Mouse (Mus musculus) kidney, postnatal 4 days (tissue): Measurements from ENCODE around the gene Lyl1.
A peak's percentile ranks its signal among the peaks of the same experiment; 100 is the strongest.

Experiments used
- DNase-seq, 2 experiments: peaks; one replicate each; pipeline ENCODE4 v3.0.0; 2021; ENCODE audit warnings: mixed read lengths in 2 of 2

Gene Lyl1

GRCm38 (mm10) chr8:84742171-84743053 is 41.2 kb downstream of the Lyl1 start:
- DNase-seq: peak; percentile 65 to 75

GRCm38 (mm10) chr8:84743054-84743415 is 41.8 kb downstream of the Lyl1 start:
- no peak for DNase-seq

GRCm38 (mm10) chr8:84743517-84744420 is 42.5 kb downstream of the Lyl1 start:
- DNase-seq: peak; percentile 90 to 93

DNA sequence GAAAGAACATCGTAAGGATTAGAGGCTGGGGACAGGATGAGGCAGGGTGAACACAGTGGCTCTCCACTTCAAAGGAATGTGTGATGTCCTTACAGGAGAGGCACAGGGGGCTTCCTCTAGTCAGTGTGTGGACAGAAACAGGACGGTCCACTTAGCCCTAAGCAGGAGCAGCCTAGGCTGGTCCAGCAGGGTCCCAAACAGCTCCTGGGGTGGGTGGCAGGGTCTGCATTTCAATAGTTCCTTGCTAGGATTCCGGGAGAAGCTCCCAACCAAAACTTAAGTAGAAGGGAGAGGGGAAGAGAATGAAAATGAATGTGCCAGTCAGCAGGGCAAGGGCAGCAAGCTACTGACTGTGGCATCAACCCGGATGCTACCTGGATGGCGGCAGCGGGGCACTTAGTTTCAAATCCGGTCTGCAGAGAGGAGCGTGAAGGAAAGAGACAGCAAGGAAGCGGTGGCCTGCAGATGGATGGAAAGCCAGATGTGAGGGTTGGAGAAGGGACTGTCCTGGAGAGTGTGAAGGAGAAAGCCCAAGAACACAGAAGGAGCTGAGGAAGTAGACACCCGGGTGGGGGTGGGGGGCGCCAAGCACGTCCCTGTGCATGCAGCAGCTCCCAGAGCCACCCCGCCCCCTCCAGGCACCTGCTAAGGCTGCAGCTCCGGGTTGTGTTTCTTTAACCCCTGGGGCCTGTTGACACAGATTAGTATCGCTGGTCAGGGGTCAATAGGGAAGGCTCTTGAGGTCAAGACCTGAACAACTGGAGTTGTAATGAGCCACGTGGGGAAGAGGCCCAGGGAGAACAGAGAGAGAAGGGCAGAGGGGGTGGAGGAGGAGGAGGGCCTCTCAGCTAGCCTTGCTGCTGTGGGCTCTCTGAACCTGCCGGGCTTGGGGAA is 44.0 kb downstream of the Lyl1 start:
- DNase-seq: peak; percentile 69 to 74

GRCm38 (mm10) chr8:84749519-84749918 is 48.3 kb downstream of the Lyl1 start:
- DNase-seq: no peak

DNA sequence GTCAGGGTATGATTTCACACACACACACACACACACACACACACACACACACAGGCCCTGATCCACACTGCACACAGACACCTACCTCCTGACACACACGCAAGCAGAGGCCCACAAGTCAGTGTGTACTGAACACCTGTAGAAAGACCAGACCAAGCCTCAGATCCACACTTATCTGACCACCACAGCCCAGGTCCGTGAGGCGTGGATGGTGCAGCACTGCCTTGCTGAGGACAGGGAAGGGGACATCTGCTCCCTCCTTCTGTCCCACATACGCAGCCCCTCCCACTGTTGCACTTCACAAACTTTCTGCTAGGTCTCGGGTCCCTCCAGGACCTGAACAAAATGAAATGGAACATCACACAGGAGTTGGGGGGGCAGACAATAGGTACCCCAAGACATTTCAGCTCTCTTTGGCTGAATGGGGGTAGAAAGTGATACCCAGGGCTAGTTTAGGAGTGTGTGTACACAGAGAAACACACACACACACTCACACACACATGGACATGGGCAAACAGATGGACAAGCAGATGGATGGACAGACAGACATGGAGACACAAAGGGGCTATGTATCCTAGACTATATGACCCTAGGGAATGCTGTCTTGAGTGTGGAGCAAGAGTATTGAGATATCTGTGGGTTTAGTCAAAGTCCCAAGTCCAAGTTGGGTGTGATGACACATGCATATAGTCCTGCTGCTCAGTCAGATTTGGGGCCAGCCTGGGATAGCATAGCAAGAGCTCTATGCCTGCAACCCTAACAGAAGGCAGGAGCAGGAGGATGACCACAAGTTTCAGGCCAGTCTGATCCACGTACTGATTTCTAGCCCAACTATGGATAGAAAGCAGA is 51.7 kb downstream of the Lyl1 start:
- DNase-seq: no peak
